Mouse (Mus musculus): ENCODE measurements around the gene Ulk3. TPM values are rescaled to one million over a fixed set of nuclear protein-coding genes. Genes with fewer than 3 reads are reported as not detected.
A peak's percentile ranks its signal among the peaks of the same experiment; 100 is the strongest.

Gene Ulk3
- polyA plus RNA-seq, 1 experiment = 17.1 TPM

DNA sequence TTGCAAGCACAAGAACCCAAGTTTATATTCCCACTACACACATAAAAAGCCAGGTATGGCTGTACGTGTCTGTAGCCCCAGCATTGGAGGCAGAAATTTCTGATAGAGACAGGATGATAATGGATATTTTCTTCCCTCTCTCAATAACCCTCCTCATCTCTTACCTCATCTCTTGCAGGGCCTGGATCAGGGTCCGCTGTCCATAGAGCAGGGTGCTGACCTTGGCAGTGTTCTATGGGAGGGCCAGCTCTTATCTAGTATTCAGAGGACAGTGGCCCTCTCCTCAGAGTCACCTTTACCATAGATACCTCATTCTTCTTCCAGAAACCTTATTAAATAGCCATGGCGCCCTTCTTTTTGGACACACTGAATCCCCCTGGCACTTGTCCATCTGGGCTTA lies 20.6 kb downstream of the Ulk3 start:
- WGBS = 51% methylated on average over 3 of the region's 3 CpGs
- no peak for DNase-seq (ENCODE audit: low read depth, low spot score)

DNA sequence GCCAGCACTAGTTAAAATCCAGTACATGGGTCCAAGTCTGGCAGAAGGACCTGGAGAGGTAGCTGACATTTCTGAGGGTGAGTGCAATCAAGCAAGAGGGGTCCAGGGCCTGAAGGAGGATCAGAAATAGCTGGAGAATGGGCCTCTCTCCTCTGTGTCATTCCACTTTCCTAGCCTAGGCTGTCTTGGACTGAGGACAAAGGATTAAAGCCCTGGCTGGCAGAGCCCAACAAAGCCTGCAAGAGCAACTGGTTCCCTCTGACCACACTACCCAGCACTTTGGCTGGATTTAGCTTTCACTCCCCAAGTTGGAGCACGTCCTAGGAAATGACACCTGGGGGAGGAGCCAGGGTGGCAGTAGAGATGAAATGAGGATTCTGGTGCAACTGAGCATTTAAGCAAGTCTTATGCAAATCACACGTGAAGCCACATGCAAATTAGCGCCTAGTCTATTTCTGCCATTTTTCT lies 21.1 kb downstream of the Ulk3 start:
- WGBS = 54% methylated on average over 3 of the region's 3 CpGs
- no peak for DNase-seq (ENCODE audit: low read depth, low spot score)

DNA sequence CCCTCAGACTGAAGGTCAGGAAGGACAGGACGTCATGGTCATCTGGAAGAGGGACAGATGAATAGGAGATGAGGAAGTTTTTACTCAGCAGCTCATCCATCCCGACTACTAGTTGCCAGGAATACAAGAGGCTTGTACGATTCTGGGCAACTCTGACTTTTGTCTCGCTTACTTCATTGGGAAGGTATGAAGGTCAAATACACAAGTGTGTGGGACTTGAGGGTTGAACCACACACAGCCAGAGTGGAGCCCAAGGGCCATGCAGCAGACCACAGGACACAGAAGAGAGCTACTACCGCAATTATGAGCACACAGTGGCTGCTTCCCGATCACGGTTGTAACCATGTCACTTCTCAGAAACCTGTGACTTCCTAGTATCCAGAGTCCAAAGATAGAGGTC lies 23.3 kb downstream of the Ulk3 start:
- WGBS = 64% methylated on average over 7 of the region's 7 CpGs
- no peak for DNase-seq (ENCODE audit: low read depth, low spot score)

DNA sequence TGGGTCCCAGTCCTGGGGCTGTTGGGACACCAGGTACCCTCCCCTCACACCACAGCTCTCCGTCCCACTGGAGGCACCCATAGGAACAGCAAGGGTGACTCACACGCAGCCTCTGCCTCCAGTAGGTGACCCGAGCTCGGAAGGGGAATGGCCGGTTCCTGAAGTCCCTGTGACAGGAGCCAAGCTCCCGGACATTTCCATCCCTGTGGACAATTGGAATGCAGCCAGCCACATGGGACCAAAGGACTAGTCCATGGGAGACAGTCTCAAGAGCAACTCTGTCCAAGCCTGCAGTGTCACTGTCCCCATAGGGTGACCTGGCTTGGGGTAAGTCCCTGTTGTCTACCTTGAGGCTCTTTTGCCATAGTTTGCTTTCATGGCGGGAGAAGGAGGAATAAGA lies 24.7 kb downstream of the Ulk3 start:
- 79% methylated on average over 7 of the region's 7 CpGs for WGBS
- no peak for DNase-seq (ENCODE audit: low read depth, low spot score)

DNA sequence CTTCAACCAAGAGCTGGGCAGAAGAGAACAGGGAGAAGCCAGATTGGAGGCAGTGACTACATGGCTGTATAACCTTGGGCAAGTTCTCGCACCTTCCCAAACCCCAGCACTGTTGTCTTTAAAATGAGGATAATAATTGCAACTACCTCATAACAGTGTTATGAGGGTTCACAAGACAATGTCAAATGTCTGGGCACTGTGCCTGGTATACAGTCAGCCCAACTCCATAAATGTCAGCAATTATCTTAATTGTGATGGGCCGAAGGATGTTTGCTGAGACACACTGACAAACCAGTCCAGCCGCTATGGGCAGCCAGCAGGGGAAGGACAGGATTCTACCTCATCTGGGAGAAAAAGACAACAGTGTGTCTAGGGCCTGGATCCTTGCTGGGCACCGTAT lies 25.5 kb downstream of the Ulk3 start:
- 37% methylated on average over 4 of the region's 4 CpGs for WGBS
- no peak for DNase-seq (ENCODE audit: low read depth, low spot score)

DNA sequence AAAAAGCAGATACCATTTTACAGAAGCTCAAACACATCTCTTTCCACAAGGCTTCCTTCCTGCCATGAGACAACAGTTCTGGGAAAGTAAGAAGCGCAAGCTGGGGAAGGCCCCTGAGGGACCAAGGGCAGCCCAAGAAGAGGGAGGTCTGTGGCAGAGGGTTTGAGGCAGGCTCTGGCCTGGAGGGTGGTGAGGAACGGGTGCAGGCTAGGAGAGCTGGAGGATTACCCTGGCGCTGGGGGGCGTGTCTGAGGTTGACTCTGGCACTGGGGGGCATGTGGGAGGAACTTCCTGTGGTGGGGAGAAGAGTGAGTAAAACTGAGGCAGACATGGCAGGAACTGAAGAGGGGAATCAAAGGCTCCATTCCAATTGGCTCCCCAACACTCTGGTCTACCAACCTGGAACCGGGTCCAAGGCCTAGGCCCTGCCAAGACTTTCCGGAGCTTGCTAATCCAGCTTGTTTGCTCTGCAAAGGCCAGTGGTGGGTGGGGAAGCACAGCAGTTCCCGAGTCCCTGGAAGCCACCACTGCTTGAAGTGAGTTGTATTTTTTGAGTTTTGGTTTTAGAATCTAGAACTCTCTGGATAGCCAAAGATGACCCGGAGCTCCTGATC lies 28.4 kb downstream of the Ulk3 start:
- no peak for DNase-seq (ENCODE audit: low read depth, low spot score)
- WGBS = 50% methylated on average over 8 of the region's 8 CpGs

DNA sequence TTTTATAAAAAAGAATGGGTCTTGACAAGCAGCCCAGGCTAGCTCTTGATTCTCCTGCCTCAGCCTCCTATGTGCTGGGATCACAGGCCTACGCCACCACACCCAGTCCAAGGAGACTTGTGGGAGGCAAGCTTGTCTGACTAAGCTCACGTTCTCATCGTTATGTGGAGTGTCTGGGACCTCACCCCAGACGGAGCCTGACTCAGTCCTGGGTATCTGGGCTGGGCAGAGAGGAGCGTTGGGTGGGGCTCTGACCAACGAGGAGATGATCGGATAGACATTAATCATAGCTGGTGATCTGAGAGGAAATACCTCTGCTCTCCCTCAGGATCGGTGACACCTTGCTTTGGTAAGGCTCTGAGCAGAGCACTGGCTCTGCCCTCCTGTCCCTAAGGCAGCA lies 29.6 kb downstream of the Ulk3 start:
- DNase-seq (ENCODE audit: low read depth, low spot score) = no peak
- 36% methylated on average over 8 of the region's 8 CpGs for WGBS

DNA sequence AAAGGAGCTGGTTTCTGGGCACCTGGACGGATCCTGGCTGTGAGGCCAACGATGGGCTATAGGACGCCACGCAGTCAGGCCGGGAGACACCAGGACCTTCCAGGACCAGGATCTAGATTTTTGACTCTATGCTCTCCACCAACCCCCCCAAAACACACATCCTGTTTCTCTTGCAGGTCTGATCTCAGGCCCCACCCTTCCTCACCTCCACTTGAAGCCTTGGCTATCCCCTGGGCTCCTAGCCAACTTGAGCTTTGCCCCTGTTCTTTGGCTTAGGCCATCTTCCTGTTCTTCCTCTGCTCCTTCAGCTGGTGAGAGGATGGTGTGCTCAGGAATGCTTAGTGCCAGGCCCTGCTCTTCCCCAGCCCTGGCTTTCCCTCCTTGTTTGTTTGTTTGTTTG lies 31.4 kb downstream of the Ulk3 start, which contains the start of gene Lman1l:
Lman1l (minus strand) TSS at position 101 of the 400 bp plus-strand sequence.
- WGBS = 80% methylated on average over 5 of the region's 5 CpGs
- DNase-seq (ENCODE audit: low read depth, low spot score) = no peak

DNA sequence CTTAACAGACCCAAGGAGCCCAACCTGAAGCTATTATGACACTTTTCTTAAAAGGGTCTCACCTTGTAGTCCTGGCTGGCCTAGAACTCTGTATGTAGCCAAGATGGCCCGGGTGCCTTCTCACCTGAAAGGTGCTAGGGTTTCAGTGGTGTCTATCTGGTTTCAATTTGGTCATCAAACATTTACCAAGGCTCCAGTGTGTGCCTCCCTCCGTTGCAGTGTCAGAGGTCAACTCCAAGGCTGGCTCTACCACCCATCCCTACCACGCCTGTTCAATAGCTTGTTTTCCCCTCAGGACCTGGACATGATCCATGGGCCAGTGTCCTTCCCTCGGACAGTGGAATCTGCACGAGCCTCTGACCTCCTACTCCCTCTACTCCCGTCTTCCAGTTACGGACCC lies 35.0 kb downstream of the Ulk3 start:
- 52% methylated on average over 7 of the region's 7 CpGs for WGBS
- DNase-seq (ENCODE audit: low read depth, low spot score) = no peak

DNA sequence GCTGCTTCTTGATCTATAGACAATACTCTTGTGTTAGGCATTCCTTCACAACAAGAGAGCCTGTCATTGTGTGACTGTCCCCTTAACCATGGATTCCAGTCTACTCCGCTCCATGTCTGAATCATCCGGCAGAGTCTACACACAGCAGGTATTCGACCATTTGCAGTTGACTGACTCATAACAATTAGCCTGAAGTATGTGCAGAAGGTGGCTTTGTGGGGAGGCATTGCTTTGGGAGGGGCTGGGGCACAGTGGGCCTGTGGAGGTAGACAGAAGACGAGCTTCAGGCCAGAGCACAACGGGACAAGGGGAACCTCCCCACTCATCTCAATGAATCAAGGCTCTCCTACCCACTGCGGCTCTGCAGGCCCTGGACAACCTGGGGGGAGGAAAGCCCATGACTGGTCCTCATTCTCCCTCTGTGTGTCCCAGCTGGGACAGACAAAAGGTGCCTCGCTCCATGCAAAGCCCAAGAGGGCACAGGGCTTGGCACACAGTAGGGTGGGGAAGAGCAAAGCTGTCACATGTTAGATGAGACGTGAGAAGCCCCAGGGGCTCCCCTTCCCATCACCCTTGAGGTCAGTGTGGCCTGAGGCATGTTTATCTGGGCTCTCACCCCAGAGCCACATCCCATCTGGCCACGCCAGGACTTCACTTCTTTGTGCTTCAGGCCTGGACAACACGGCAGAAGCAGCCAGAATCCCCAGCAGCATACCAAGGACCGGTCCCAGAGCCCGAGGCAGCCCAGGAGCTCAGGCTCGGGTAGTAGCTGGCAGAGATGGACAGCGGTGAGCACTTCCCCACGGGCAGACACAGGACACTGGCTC lies 36.6 kb downstream of the Ulk3 start:
- no peak for DNase-seq (ENCODE audit: low read depth, low spot score)
- WGBS = 85% methylated on average over 15 of the region's 15 CpGs

DNA sequence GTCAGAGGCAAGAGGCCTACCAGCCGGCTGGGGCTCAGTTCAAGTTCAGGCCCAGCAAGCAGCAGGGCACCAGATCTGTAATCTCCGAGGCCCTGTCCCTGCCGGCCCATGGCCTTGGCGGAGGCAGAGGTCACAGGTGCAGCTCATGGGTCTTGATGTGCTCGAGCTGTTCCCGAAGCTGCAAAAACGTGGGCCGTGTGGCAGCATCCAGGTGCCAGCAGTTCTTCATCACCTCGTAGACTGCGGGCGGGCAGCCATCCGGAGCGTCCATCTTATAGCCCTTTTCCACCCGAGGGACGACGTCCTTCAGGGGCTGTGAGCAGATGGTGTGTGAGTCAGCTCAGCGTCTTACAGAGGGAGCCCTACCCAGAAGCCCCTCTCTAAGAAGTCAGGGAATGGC lies 37.9 kb downstream of the Ulk3 start:
- DNase-seq (ENCODE audit: low read depth, low spot score) = no peak
- WGBS = 91% methylated on average over 17 of the region's 17 CpGs

DNA sequence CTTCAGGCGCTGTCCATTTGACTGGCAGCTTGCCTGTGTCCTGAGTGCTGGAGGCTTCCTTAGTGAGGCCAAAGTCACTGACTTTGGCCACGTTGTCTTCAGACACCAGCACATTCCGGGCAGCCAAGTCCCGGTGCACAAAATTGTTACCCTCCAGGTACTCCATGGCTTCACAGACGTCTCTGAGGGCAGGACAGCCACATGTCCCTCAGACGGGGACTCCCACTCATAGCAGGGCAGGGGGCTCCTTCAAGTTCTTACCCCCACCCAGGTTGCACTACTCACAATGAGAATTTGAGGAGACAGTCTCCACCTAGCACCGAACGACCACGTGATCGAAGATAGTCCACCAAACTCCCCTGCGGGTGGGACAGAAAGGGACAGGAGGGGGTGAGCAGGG lies 38.6 kb downstream of the Ulk3 start:
- DNase-seq (ENCODE audit: low read depth, low spot score) = no peak
- 92% methylated on average over 11 of the region's 11 CpGs for WGBS

DNA sequence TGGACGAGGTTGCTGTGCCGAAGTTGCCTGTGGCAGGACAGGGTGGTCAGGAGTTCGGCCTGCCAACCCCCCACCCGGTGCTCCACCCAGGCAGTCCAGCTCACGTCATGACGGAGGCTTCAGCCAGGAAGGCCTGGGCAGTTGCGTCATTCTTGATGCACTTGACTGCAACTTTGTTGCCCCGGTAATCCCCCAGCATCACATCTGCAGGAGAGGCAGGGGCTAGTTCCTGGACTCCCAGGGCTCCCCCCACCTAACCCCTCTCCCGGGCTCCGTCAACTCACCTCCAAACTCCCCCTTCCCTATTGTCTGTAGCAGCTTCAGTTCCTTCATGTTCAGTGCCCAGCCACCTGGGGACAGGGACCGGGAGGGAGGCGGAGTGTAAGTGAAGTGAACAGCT lies 39.5 kb downstream of the Ulk3 start:
- 89% methylated on average over 12 of the region's 12 CpGs for WGBS

DNA sequence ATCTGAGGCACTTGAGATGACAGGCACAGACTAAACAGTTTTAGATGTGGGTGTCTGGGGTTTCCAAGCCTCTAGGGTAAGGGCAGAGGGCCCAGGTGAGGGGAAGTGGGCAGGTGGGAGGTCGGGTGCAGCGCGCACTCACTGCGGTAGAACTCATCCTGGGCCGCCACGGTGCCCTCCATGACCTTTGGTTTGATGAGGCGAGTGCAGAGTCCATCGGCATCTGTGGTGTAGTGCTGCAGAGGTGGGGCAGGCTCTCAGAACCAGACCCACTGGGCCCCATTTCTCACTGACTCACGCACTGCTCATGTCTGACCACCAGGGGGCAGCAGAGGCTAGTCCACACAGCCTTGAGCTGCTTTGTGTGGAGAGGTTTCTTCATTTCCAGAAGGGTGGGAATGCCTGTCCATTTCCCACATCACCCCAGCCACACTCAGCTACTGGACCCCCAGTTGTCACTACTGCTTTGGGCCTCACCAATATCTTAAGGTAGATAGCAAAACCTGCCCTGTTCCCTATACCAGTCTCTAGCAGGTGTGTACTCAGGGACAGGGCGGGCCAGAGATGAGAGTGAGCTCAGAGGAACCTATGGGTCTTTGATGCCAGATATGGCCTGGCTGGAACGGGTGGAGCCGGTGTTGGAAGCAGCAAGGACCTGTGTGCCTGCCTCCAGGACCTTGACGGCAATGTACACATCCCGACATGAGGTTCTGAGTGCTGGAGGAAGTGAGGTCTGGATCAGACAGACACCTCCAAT lies 40.0 kb downstream of the Ulk3 start:
- WGBS = 48% methylated on average over 14 of the region's 14 CpGs
- no peak for DNase-seq (ENCODE audit: low read depth, low spot score)

More for the DNA sequence above, 39.5 kb downstream of the Ulk3 start:
- no peak for DNase-seq (ENCODE audit: low read depth, low spot score)

DNA sequence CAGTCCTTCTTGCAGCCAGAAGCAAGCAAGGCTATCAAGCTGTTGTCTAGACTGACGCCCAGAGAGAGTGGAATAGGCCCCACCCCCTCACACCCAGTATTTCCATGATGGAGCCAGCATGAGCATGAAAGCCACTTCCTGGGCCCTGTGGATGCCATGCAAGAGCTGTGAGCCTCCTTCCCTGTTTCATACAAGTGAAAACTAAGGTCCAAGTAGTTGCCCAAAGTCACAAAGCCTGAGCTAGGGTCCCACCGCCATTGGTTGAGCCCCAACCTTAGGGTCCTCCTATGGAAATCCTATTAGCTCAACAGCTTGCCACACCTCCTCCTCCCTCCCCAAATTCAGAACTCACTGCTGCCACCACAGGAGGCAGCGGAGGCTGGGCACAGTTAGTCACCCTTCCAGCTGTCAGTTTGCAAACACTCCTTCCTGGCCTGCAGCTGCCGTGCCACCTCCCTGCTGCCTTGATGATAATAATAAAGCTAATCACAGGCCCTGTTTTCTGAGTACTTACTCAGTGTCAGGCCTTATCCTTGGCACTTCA lies 44.3 kb downstream of the Ulk3 start:
- DNase-seq (ENCODE audit: low read depth, low spot score) = no peak
- WGBS = 24% methylated on average over 4 of the region's 4 CpGs

DNA sequence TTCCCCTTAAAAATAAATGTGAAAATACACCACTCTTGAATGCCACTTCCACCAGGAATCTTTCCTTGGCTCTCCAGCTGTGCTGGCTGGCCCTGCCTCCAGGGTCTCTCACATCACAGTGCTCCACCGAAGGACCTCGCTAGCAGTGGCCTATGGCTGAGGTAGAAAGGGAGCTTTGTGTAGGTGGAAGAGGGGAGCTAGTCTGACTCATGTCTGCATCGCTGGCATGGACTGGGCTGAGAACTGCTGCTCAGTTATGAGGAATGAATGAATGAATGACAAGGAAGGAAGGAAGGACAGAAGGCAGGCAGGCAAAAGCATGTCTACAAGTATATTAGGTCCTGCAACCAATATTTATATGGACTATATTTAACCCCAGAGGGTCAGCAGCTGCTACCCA lies 48.0 kb downstream of the Ulk3 start:
- DNase-seq (ENCODE audit: low read depth, low spot score) = no peak
- 34% methylated on average over 3 of the region's 3 CpGs for WGBS

DNA sequence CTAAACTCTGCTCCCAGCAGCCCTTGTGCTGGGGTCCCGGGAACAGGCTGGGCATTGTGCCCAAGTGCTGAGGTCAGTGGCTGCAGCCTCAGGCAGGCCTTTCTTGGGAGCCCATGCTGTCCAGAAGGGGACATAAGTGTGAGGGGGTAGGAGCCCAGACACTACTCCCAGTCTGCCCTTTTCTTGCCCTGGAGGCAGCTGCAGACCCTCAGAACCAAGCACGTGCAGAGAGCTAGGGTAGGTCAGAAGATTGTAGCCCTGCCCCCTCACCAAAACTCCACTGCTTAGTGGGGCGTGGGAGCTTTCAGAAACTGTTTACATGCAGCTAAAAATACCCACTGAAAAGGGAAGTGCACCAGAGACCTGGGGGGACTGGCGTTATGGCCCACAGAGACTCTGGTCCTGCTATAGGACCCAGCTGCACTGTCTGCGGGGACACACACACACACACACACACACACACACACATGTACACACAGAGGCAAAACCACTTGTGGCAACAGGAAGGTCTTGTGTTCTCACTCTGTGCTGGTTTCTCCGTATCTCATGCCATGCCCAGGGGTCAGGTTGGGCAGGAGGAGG lies 48.6 kb downstream of the Ulk3 start:
- no peak for DNase-seq (ENCODE audit: low read depth, low spot score)
- 2% methylated on average over 6 of the region's 6 CpGs for WGBS

DNA sequence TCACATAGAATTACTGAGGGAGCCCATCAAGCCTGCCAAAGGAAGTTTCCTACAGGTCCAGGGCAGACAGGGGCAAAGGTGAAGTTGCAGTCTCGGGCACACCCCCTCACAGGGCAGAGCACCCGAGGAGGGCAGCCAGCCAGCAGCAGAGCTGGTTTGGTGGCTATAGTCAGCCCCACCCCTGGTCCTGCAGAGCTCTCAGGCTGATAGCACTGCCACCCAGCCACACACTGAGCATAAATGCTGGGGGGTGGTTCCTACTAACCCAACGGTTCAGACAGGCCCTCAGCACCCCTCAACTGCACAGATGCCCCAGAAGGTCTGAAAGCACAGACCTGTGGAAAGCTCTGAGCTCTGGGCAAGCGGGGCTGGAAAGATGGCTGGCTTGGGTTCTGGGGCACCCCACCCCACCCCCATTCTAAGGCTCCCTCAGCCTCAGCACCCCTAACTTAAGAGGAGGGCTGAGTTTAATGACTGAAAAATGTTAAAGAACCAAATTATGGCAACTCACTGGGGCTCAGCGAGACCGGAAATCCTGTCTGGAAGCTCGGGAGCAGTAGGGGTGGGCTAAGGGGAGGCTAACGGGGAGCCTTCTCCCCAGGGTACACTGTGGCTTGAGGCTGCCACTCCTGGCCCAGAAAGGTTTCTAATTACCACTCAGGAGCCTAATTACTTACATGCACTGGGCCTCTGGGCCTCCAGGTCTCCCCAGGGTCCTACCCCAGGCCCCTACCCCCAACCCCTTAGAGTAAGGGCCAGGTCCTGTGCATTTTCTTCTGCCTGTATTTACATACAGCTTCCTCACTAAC lies 49.6 kb downstream of the Ulk3 start:
- WGBS = 13% methylated on average over 8 of the region's 8 CpGs
- DNase-seq (ENCODE audit: low read depth, low spot score) = peak; percentile 86

DNA sequence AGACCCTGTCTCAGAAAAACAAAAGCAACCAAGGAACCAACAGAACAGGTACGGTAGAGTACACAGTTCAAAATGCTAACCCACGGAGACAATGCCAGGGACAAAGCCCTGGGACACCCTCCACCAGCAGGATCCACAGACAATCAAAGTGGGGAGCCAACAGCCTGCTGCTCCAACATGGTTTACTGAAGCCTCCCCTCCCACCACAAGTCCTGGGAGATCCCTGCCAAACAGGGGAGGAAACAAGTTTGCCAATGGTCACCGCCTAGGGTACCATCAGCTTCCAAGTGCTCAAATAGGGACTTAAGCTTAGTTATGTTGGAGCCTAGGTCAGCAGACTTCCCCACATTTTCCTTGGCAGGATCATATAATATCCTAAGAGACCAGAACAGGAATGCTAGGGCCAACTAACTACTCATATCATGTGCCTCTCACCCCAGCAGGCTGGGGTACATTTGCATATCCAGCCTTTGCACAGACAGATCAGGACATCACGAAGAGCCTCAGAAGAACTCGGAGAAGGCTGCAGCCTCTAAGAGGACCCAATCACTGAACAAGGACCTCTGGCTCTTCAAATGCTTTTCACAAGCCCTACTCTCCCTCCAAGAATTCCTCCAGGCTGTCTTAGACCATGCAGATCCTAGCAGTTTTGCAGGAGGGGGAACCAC lies 50.5 kb downstream of the Ulk3 start:
- no peak for DNase-seq (ENCODE audit: low read depth, low spot score)
- 22% methylated on average over 5 of the region's 5 CpGs for WGBS

Measured in large intestine, adult 2 months (tissue).